Mouse (Mus musculus) right cerebral cortex, postnatal 4 days (tissue): Measurements from ENCODE around the gene Tc2n.
"Not testable (repeated sequence)": the region's sequence is repeated elsewhere in the genome, so short reads cannot be mapped to it uniquely, and the experiment has no call there.

ENCODE experiments used
- DNase-seq: peaks from one replicate; pipeline ENCODE4 v3.0.0-alpha.2; 2022

The Tc2n gene

GRCm38 (mm10) chr12:101718054-101718754 lies at the start of gene Tc2n:
Tc2n (minus strand) TSS chr12:101718523.
- peak; percentile 24 for DNase-seq

- DNase-seq: no peak
Observed at GRCm38 (mm10) chr12:101767306-101768053, 49.2 kb upstream of the Tc2n start.

- DNase-seq: no peak
Observed at GRCm38 (mm10) chr12:101766228-101766852, 48.0 kb upstream of the Tc2n start.

GRCm38 (mm10) chr12:101764870-101765269 lies 46.5 kb upstream of the Tc2n start:
- no peak for DNase-seq

- no peak for DNase-seq
Observed at GRCm38 (mm10) chr12:101763065-101763464, 44.7 kb upstream of the Tc2n start.

- no peak for DNase-seq
Observed at GRCm38 (mm10) chr12:101762054-101762453, 43.7 kb upstream of the Tc2n start.

- DNase-seq: no peak
Observed at GRCm38 (mm10) chr12:101759440-101760045, 41.2 kb upstream of the Tc2n start.

GRCm38 (mm10) chr12:101758698-101759097 lies 40.4 kb upstream of the Tc2n start:
- no peak for DNase-seq

- DNase-seq: no peak
Observed at GRCm38 (mm10) chr12:101742375-101742774, 24.1 kb upstream of the Tc2n start.

- no peak for DNase-seq
Observed at GRCm38 (mm10) chr12:101740486-101740885, 22.2 kb upstream of the Tc2n start.

- DNase-seq: no peak
Observed at GRCm38 (mm10) chr12:101740045-101740444, 21.7 kb upstream of the Tc2n start.

GRCm38 (mm10) chr12:101718755-101719150 lies 430 bp upstream of the Tc2n start:
- no peak for DNase-seq

- DNase-seq: no peak
Observed at GRCm38 (mm10) chr12:101699176-101699575, 19.1 kb downstream of the Tc2n start.

- DNase-seq: no peak
Observed at GRCm38 (mm10) chr12:101696521-101696920, 21.8 kb downstream of the Tc2n start.

- no peak for DNase-seq
Observed at GRCm38 (mm10) chr12:101680538-101680937, 37.8 kb downstream of the Tc2n start.

GRCm38 (mm10) chr12:101667502-101667901 lies 50.8 kb downstream of the Tc2n start:
- no peak for DNase-seq

- DNase-seq: no peak
Observed at GRCm38 (mm10) chr12:101633137-101633536, 85.2 kb downstream of the Tc2n start.

GRCm38 (mm10) chr12:101606622-101607021 lies 111.7 kb downstream of the Tc2n start:
- DNase-seq: not testable (repeated sequence)
